Mouse (Mus musculus) embryonic facial prominence, embryonic 12.5 days (tissue): Measurements from ENCODE around the gene Aaed1. TPM values are rescaled to one million over a fixed set of nuclear protein-coding genes. Genes with fewer than 3 reads are reported as not detected.
"Not testable (repeated sequence)": the region's sequence is repeated elsewhere in the genome, so short reads cannot be mapped to it uniquely, and the experiment has no call there.

Source experiments
- ATAC-seq: fragments of 200-750 bp; cut with Nextera tagmentation; 2 replicates; pipeline ENCODE4 v1.8.0; 2017; ENCODE audit not compliant: insufficient number of reproducible peaks, insufficient read depth, low FRiP score, low TSS enrichment
- H3K27ac ChIP-seq: fragments of 300-500 bp; sonication (generic); 2 replicates; pipeline ENCODE4 v1.5.1; 2016; ENCODE audit warnings: mild to moderate bottlenecking
- H3K27me3 ChIP-seq: fragments of 300-500 bp; sonication (generic); 2 replicates; pipeline ENCODE4 v1.6.1; 2016; ENCODE audit warnings: mild to moderate bottlenecking, moderate library complexity
- H3K36me3 ChIP-seq: fragments of 300-500 bp; sonication (generic); 2 replicates; pipeline ENCODE4 v1.6.1; 2016; ENCODE audit warnings: mild to moderate bottlenecking
- H3K4me1 ChIP-seq: fragments of 300-500 bp; sonication (generic); 2 replicates; pipeline ENCODE4 v1.6.1; 2016
- H3K4me2 ChIP-seq: fragments of 300-500 bp; sonication (generic); replicated peaks from 2 replicates; pipeline ENCODE4 v1.6.1; 2016; ENCODE audit warnings: mild to moderate bottlenecking, moderate library complexity
- H3K4me3 ChIP-seq: fragments of 300-500 bp; sonication (generic); 2 replicates; pipeline ENCODE4 v1.5.1; 2016; ENCODE audit warnings: mild to moderate bottlenecking
- H3K9ac ChIP-seq: fragments of 300-500 bp; sonication (generic); 2 replicates; pipeline ENCODE4 v1.6.1; 2016; ENCODE audit warnings: mild to moderate bottlenecking, moderate library complexity
- H3K9me3 ChIP-seq: fragments of 300-500 bp; sonication (generic); 2 replicates; pipeline ENCODE4 v1.6.1; 2016; ENCODE audit warnings: mild to moderate bottlenecking, moderate library complexity
- WGBS: fragments of 180-500 bp; shearing (Covaris S2); methylation state at CpG from one replicate; pipeline ENCODE4 v1.1.7; 2016; 5-methylcytosine and 5-hydroxymethylcytosine counted together
- polyA plus RNA-seq: library from polyadenylated mRNA; unstranded; fragments of >200 nt; fragmentation: Nextera tagmentation; extraction: Ambion mirVana; gene quantifications from 2 replicates; pipeline ENCODE4 v1.2.1, GENCODE M21; 2016

The Aaed1 gene
- polyA plus RNA-seq, 1 experiment from 2014 or later: 37.8 TPM

- Histone ChIP-seq H3K4me3 (no peak overlapping the region), H3K4me2 (no peak overlapping the region), H3K27me3 (no peaks in the 10 kb centered on the region), H3K9ac (no peak overlapping the region), H3K4me1 (no peaks in the 10 kb centered on the region), H3K27ac (no peak overlapping the region), H3K36me3 (no peaks in the 10 kb centered on the region), H3K9me3 (no peaks in the 10 kb centered on the region)
- WGBS: 31% methylated on average over 9 of the region's 9 CpGs
- ATAC-seq: no peak
Measured at GRCm38 (mm10) chr13:64267151-64267550, 45.4 kb downstream of the Aaed1 start.

GRCm38 (mm10) chr13:64264586-64264985 is 47.9 kb downstream of the Aaed1 start:
- H3K9me3 ChIP-seq: no peaks in the 10 kb centered on the region
- H3K9ac ChIP-seq: no peak overlapping the region
- no peaks in the 10 kb centered on the region for H3K4me1 ChIP-seq
- no peaks in the 10 kb centered on the region for H3K27me3 ChIP-seq
- no peak overlapping the region for H3K4me2 ChIP-seq
- H3K4me3 ChIP-seq: no peak overlapping the region
- H3K36me3 ChIP-seq: no peaks in the 10 kb centered on the region
- 90% methylated on average over 6 of the region's 6 CpGs for WGBS
- ATAC-seq: no peak
- H3K27ac ChIP-seq: no peak overlapping the region

- Histone ChIP-seq H3K4me2 (no peak overlapping the region), H3K9ac (no peak overlapping the region), H3K27me3 (no peaks in the 10 kb centered on the region), H3K36me3 (no peaks in the 10 kb centered on the region), H3K4me1 (peaks cover 6% of the 10 kb centered on the region; the same call in 1 of the 2 replicates), H3K27ac (no peak overlapping the region), H3K4me3 (no peak overlapping the region), H3K9me3 (no peaks in the 10 kb centered on the region)
- WGBS: 92% methylated on average over 7 of the region's 7 CpGs
- no peak for ATAC-seq
Measured at GRCm38 (mm10) chr13:64259903-64260302, 52.6 kb downstream of the Aaed1 start.

GRCm38 (mm10) chr13:64258516-64258821 is 54.0 kb downstream of the Aaed1 start:
- 66% methylated on average over 4 of the region's 4 CpGs for WGBS
- no peaks in the 10 kb centered on the region for H3K9me3 ChIP-seq
- H3K27me3 ChIP-seq: no peaks in the 10 kb centered on the region
- H3K36me3 ChIP-seq: no peaks in the 10 kb centered on the region
- H3K9ac ChIP-seq: no peak overlapping the region
- peaks cover 6% of the 10 kb centered on the region; the same call in 1 of the 2 replicates for H3K4me1 ChIP-seq
- no peak overlapping the region for H3K27ac ChIP-seq
- H3K4me2 ChIP-seq: no peak overlapping the region
- ATAC-seq: no peak
- H3K4me3 ChIP-seq: no peak overlapping the region

- Histone ChIP-seq H3K36me3 (no peaks in the 10 kb centered on the region), H3K4me3 (no peak overlapping the region), H3K27me3 (no peaks in the 10 kb centered on the region), H3K9ac (no peak overlapping the region), H3K27ac (no peak overlapping the region), H3K4me2 (no peak overlapping the region), H3K9me3 (no peaks in the 10 kb centered on the region), H3K4me1 (peaks cover 6% of the 10 kb centered on the region; the same call in 1 of the 2 replicates)
- ATAC-seq: peak; percentile 72; the same call in 1 of the 2 replicates
- 26% methylated on average over 5 of the region's 5 CpGs for WGBS
Measured at GRCm38 (mm10) chr13:64257814-64258515, 54.5 kb downstream of the Aaed1 start.

- no peaks in the 10 kb centered on the region for H3K27me3 ChIP-seq
- no peak overlapping the region for H3K27ac ChIP-seq
- 85% methylated on average over 12 of the region's 12 CpGs for WGBS
- H3K4me3 ChIP-seq: no peak overlapping the region
- H3K9me3 ChIP-seq: no peaks in the 10 kb centered on the region
- ATAC-seq: no peak
- peaks cover 6% of the 10 kb centered on the region; the same call in 1 of the 2 replicates for H3K4me1 ChIP-seq
- no peak overlapping the region for H3K4me2 ChIP-seq
- no peak overlapping the region for H3K9ac ChIP-seq
- no peaks in the 10 kb centered on the region for H3K36me3 ChIP-seq
Measured at GRCm38 (mm10) chr13:64257010-64257813, 55.3 kb downstream of the Aaed1 start.

GRCm38 (mm10) chr13:64254185-64254584 is 58.3 kb downstream of the Aaed1 start:
- H3K9me3 ChIP-seq, H3K36me3 ChIP-seq, H3K4me2 ChIP-seq, H3K27ac ChIP-seq, H3K27me3 ChIP-seq, H3K4me3 ChIP-seq, H3K9ac ChIP-seq, ATAC-seq, H3K4me1 ChIP-seq: not testable (repeated sequence)
- WGBS: 79% methylated on average over 11 of the region's 11 CpGs

- H3K9me3 ChIP-seq: no peaks in the 10 kb centered on the region
- H3K4me3 ChIP-seq: no peak overlapping the region
- H3K4me2 ChIP-seq: no peak overlapping the region
- ATAC-seq: no peak
- no peak overlapping the region for H3K27ac ChIP-seq
- H3K27me3 ChIP-seq: no peaks in the 10 kb centered on the region
- H3K36me3 ChIP-seq: no peaks in the 10 kb centered on the region
- H3K4me1 ChIP-seq: peaks cover 6% of the 10 kb centered on the region; the same call in 1 of the 2 replicates
- H3K9ac ChIP-seq: no peak overlapping the region
Measured at GRCm38 (mm10) chr13:64253697-64254096, 58.8 kb downstream of the Aaed1 start.

- Histone ChIP-seq H3K27me3 (no peaks in the 10 kb centered on the region), H3K4me3 (no peak overlapping the region), H3K4me2 (no peak overlapping the region), H3K36me3 (no peaks in the 10 kb centered on the region), H3K4me1 (no peaks in the 10 kb centered on the region; the same call in 1 of the 2 replicates), H3K9me3 (no peaks in the 10 kb centered on the region), H3K27ac (no peak overlapping the region), H3K9ac (no peak overlapping the region)
- no peak for ATAC-seq
- 80% methylated on average over 5 of the region's 5 CpGs for WGBS
Measured at GRCm38 (mm10) chr13:64252147-64252546, 60.4 kb downstream of the Aaed1 start.

GRCm38 (mm10) chr13:64250363-64250762 is 62.1 kb downstream of the Aaed1 start:
- no peak overlapping the region for H3K4me2 ChIP-seq
- no peak overlapping the region for H3K9ac ChIP-seq
- no peaks in the 10 kb centered on the region for H3K27me3 ChIP-seq
- no peaks in the 10 kb centered on the region for H3K9me3 ChIP-seq
- H3K4me1 ChIP-seq: no peaks in the 10 kb centered on the region; the same call in 1 of the 2 replicates
- no peaks in the 10 kb centered on the region for H3K36me3 ChIP-seq
- 42% methylated on average over 1 of the region's 1 CpGs for WGBS
- H3K27ac ChIP-seq: no peak overlapping the region
- H3K4me3 ChIP-seq: no peak overlapping the region
- ATAC-seq: no peak

- Histone ChIP-seq H3K4me1 (no peaks in the 10 kb centered on the region; the same call in 1 of the 2 replicates), H3K9me3 (no peaks in the 10 kb centered on the region), H3K27me3 (no peaks in the 10 kb centered on the region), H3K36me3 (no peaks in the 10 kb centered on the region), H3K27ac (no peak overlapping the region), H3K4me3 (peak overlapping the region; percentile 44), H3K9ac (peak overlapping the region; percentile 53), H3K4me2 (peak overlapping the region; percentile 67)
- 9% methylated on average over 22 of the region's 22 CpGs for WGBS
- ATAC-seq: peak; percentile 65; the same call in 1 of the 2 replicates
Measured at GRCm38 (mm10) chr13:64248775-64249524, 63.6 kb downstream of the Aaed1 start.
